Mouse (Mus musculus): Measurements from ENCODE around the gene Osbpl5. TPM values are rescaled to one million over a fixed set of nuclear protein-coding genes. Genes with fewer than 3 reads are reported as not detected.
A peak's percentile ranks its signal among the peaks of the same experiment; 100 is the strongest.
"Not testable (repeated sequence)": the region's sequence is repeated elsewhere in the genome, so short reads cannot be mapped to it uniquely, and the experiment has no call there.

The Osbpl5 gene
- total RNA-seq, 2 experiments from 2014 or later, result 12.7 to 18.4 TPM

GRCm38 (mm10) chr7:143685359-143686067, 71.3 kb downstream of the Osbpl5 start, which contains the start of gene Tnfrsf23:
Gene Tnfrsf23 (minus strand): TSS chr7:143685872.
- H3K4me3 ChIP-seq, result peak within 1 kb of the TSS; percentile 74
- intact Hi-C loops (cut with DNase I), result no loop called here
- H3K27ac ChIP-seq, result peak within 1 kb of the TSS; percentile 79
- TF ChIP-seq CTCF (IDR thresholded peaks at IDR 0.05), result no peak
- DNase-seq, result peak; percentile 86

DNA sequence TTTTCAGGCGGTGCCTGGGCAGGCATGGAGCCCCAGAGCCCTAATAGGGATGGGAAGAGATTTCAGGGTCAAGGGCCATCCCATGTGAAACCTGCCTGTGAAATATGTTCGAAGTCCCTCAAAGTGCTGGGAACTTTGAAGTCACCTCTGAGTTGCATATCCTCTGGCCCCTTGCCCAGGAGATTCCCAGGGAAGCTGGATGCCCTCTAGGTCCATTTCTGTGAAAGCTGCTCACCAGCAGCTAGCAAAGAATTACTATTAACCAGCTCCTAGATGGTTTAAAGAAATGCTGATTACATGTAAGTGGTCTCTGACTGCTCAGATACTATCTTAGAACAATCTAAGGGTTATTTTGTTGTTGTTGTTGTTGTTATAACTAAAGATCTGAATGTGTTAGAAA, 72.2 kb downstream of the Osbpl5 start:
- H3K4me3 ChIP-seq; H3K27ac ChIP-seq; intact Hi-C loops (cut with DNase I); DNase-seq: not testable (repeated sequence)

DNA sequence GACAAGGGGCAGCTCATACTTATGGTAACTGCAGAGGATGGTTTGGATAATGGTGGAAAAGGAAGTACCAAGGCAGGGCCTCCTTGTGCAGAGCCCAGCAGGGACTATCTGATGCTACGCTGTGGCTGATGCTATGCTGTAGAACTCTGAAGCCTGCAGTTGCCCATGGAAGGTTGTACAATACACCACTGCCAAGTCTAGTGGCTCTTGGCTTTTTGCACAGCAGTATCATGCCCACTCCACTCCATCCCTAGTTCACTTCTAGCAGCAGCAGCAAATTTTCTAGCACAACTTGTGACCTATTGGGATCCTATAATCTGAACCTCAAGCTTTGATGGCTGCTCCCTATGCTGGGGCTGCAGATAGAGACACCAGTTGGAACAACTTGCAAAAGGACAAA, 75.2 kb downstream of the Osbpl5 start:
- Histone ChIP-seq H3K27ac (no peak overlapping the region), H3K4me3 (no peak overlapping the region)
- DNase-seq, result no peak
- intact Hi-C loops (cut with DNase I), result loop anchor here (2.0 kb wide), 1 partner anchor 39 kb away; no protein-coding TSS in a partner anchor
- no peak for TF ChIP-seq CTCF (IDR thresholded peaks at IDR 0.05)

DNA sequence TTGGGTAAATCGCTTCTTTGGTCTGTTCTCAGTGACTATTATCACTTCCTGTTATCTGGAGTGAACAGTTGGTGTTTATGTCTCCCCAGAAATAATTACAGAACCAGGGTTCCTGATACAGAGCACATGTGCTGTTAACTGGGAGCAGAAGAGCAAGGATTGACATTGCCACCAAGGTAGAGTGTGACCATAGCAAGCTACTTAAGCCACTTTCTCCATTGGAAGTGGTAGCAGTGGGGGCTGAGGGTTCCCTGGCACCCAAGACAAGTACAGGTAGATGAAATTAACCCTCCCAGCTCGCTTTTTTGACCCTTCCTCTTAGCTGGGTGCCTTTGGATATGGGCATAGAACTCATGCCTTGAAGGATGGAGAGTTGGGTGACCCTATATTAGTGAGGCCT, 75.9 kb downstream of the Osbpl5 start:
- intact Hi-C loops (cut with DNase I), result loop anchor here (2.0 kb wide), 1 partner anchor 38 kb away; no protein-coding TSS in a partner anchor
- H3K4me3 ChIP-seq, DNase-seq, H3K27ac ChIP-seq: not testable (repeated sequence)

GRCm38 (mm10) chr7:143679650-143680049, 77.1 kb downstream of the Osbpl5 start:
- H3K4me3 ChIP-seq, H3K27ac ChIP-seq, DNase-seq: not testable (repeated sequence)
- intact Hi-C loops (cut with DNase I), result loop anchor here (2.0 kb wide), 1 partner anchor 37 kb away; no protein-coding TSS in a partner anchor

- H3K27ac ChIP-seq, result no peak overlapping the region
- no peak for DNase-seq
- no peak overlapping the region for H3K4me3 ChIP-seq
- intact Hi-C loops (cut with DNase I), result no loop called here
- TF ChIP-seq CTCF (IDR thresholded peaks at IDR 0.05), result no peak
These were observed 90.1 kb downstream of the Osbpl5 start for GRCm38 (mm10) chr7:143666427-143667311.

GRCm38 (mm10) chr7:143663470-143663869, 93.3 kb downstream of the Osbpl5 start:
- intact Hi-C loops (cut with DNase I), result no loop called here
- no peak for DNase-seq
- Histone ChIP-seq H3K27ac (peak overlapping the region; percentile 51), H3K4me3 (no peak overlapping the region)
- no peak for TF ChIP-seq CTCF (IDR thresholded peaks at IDR 0.05)

DNA sequence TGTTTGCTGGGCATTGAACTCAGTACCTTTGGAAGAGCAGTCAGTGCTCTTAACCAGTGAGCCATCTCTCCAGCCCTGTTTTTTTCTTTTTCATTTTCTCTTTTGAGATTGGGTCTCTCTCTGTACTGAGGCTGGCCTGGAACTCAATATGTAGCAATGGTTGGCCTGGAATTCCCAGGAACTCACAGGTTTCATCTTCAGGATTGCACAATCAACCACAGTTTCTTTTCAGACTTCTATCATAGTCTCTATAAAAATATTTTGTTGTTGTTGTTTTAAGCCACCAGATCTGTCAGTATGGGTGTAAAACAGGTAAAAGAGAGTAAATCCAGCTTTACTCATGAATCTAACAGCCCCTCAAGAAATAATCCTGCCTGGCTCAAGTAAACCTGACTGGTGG, 96.0 kb downstream of the Osbpl5 start:
- Histone ChIP-seq H3K27ac (peak overlapping the region; percentile 31; the same call in 1 of the 2 replicates), H3K4me3 (no peak overlapping the region)
- intact Hi-C loops (cut with DNase I), result no loop called here
- no peak for DNase-seq
- TF ChIP-seq CTCF (IDR thresholded peaks at IDR 0.05), result no peak

GRCm38 (mm10) chr7:143649769-143650346, 106.9 kb downstream of the Osbpl5 start:
- H3K27ac ChIP-seq; DNase-seq; intact Hi-C loops (cut with DNase I): not testable (repeated sequence)
- H3K4me3 ChIP-seq, result peak overlapping the region; percentile 82

GRCm38 (mm10) chr7:143649034-143649768, 107.6 kb downstream of the Osbpl5 start, which contains the start of gene Tnfrsf22:
Gene Tnfrsf22 (minus strand): TSS chr7:143649661.
- TF ChIP-seq CTCF (IDR thresholded peaks at IDR 0.05), result no peak
- peak within 1 kb of the TSS; percentile 82 for H3K4me3 ChIP-seq
- H3K27ac ChIP-seq, result peak within 1 kb of the TSS; percentile 61
- intact Hi-C loops (cut with DNase I), result no loop called here
- DNase-seq, result peak; percentile 85

DNA sequence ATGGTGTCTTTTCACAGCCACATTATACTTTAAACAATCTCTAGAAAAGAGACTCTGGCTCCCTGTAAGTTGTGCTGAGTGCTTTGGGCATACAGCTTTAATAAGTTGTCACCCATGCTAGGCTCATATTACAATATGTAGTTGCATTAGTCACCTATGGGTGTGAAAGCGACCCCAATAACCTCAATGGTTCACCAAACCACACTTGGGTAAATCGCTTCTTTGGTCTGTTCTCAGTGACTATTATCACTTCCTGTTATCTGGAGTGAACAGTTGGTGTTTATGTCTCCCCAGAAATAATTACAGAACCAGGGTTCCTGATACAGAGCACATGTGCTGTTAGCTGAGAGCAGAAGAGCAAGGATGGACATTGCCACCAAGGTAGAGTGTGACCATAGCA, 112.8 kb downstream of the Osbpl5 start:
- DNase-seq, result not testable (repeated sequence)

More for the DNA sequence above, 112.8 kb downstream of the Osbpl5 start:
- intact Hi-C loops (cut with DNase I), result loop anchor here (2.0 kb wide), 1 partner anchor 37 kb away; no protein-coding TSS in a partner anchor
- not testable (repeated sequence) for H3K27ac ChIP-seq, H3K4me3 ChIP-seq

Small RNA genes lying within 50 kb of the gene (microRNA-seq; reads per million reads assigned to microRNA genes)
- gene Gm22064, result not detected

Other genes starting within 250 kb of the Osbpl5 start
- gene Nap1l4, start 207.9 kb downstream of the Osbpl5 start, total RNA-seq (2021), result 100 to 1,000 TPM; 188 to 209 TPM
- gene Cars, start 156.9 kb downstream of the Osbpl5 start, total RNA-seq (2021), result 10 to 100 TPM; 37.2 to 42.3 TPM
- under 1 TPM; 0.17 to 0.23 TPM for gene Tnfrsf26, start 128.3 kb downstream of the Osbpl5 start, total RNA-seq (2021)
- gene Tnfrsf22, start 107.3 kb downstream of the Osbpl5 start, total RNA-seq (2021), result 1 to 10 TPM in 1 of 2 experiments, under 1 TPM in 1; 0.97 to 2.1 TPM
- gene Tnfrsf23, start 71.1 kb downstream of the Osbpl5 start, total RNA-seq (2021), result 1 to 10 TPM; 3.0 to 4.1 TPM
- 1 to 10 TPM in 1 of 2 experiments, under 1 TPM in 1; 0.26 to 1.3 TPM for gene Mrgprg, start 10.0 kb upstream of the Osbpl5 start, total RNA-seq (2021)
- gene Mrgpre, start 27.5 kb upstream of the Osbpl5 start, total RNA-seq (2021), result under 1 TPM; 0.43 to 0.84 TPM
- 1 to 10 TPM; 3.7 to 4.6 TPM for gene Nadsyn1, start 65.9 kb upstream of the Osbpl5 start, total RNA-seq (2021)
- 1 to 10 TPM; 4.2 to 7.6 TPM for gene Dhcr7, start 66.2 kb upstream of the Osbpl5 start, total RNA-seq (2021)
- gene Gm498, start 109.9 kb upstream of the Osbpl5 start, total RNA-seq (2021), result not detected
- under 1 TPM; 0.08 to 0.14 TPM for gene Shank2, start 244.9 kb upstream of the Osbpl5 start, total RNA-seq (2021)